In genomic region chr5:33278950-33279349, GRCm38 (mm10) we compare ENCODE assay signal across 9 mouse cellular contexts. TPM values are rescaled to one million over a fixed set of nuclear protein-coding genes. Genes with fewer than 3 reads are reported as not detected.
DNase-seq lines count a peak whose midpoint lies in the region; ATAC-seq and TF ChIP-seq lines count a peak whose summit lies in the region.
"Had no signal": no experiment of that assay in that cellular context is flagged by ENCODE, and none has a peak within 500 bp of the region (broad histone marks: within the 10 kb centered on the region; RNA-seq: fewer than 3 reads in every experiment).

No protein-coding gene starts in this region.

- H3K9me3 ChIP-seq in intestine, postnatal 0 days (ENCODE audit: control insufficient read depth) = no peaks in the 10 kb centered on the region
- H3K9me3 ChIP-seq in intestine, embryonic 15.5 days = no peaks in the 10 kb centered on the region
- no peaks in the 10 kb centered on the region for H3K9me3 ChIP-seq in embryonic facial prominence, embryonic 10.5 days
- H3K9me3 ChIP-seq: heart, embryonic 15.5 days; liver, embryonic 15.5 days had no signal

- WGBS in intestine, postnatal 0 days = 54% methylated on average over 5 of the region's 5 CpGs
- WGBS in intestine, embryonic 15.5 days = 54% methylated on average over 5 of the region's 5 CpGs
- 57% methylated on average over 5 of the region's 5 CpGs for WGBS in embryonic facial prominence, embryonic 10.5 days

- no peak overlapping the region for H3K9ac ChIP-seq in intestine, postnatal 0 days (ENCODE audit: low read depth, low read length)
- no peak overlapping the region for H3K9ac ChIP-seq in intestine, embryonic 15.5 days
- H3K9ac ChIP-seq: heart, embryonic 15.5 days; liver, embryonic 15.5 days had no signal

- TF ChIP-seq CTCF in intestine, postnatal 0 days (IDR thresholded peaks at IDR 0.05; ENCODE audit: low read depth) = peak; percentile 57

- H3K4me2 ChIP-seq in intestine, postnatal 0 days (replicated peaks; ENCODE audit: low read depth) = no peak overlapping the region
- H3K4me2 ChIP-seq in intestine, embryonic 15.5 days (replicated peaks) = no peak overlapping the region
- H3K4me2 ChIP-seq: heart, embryonic 15.5 days; liver, embryonic 15.5 days had no signal

- peak; percentile 15 for DNase-seq in right cerebral cortex, postnatal 4 days
- no peak for DNase-seq in right cerebral cortex, postnatal 36 days (ENCODE audit: low spot score in 2 of 2)
- peak; percentile 16 for DNase-seq in embryonic facial prominence, embryonic 10.5 days (ENCODE audit: low spot score)
- no peak for DNase-seq in spleen, adult 18-20 months
- DNase-seq in urinary bladder, postnatal 14 days (ENCODE audit: low spot score) = no peak

- no peak overlapping the region for H3K27ac ChIP-seq in intestine, postnatal 0 days (ENCODE audit: low read depth, low read length)
- H3K27ac ChIP-seq in intestine, embryonic 15.5 days = no peak overlapping the region
- H3K27ac ChIP-seq in embryonic facial prominence, embryonic 10.5 days (replicated peaks) = no peak overlapping the region
- H3K27ac ChIP-seq: heart, embryonic 15.5 days; liver, embryonic 15.5 days had no signal

- no peaks in the 10 kb centered on the region for H3K36me3 ChIP-seq in intestine, postnatal 0 days (ENCODE audit: control insufficient read depth, insufficient read depth)
- H3K36me3 ChIP-seq in intestine, embryonic 15.5 days = no peaks in the 10 kb centered on the region
- H3K36me3 ChIP-seq in embryonic facial prominence, embryonic 10.5 days (replicated peaks) = no peaks in the 10 kb centered on the region
- H3K36me3 ChIP-seq: heart, embryonic 15.5 days; liver, embryonic 15.5 days had no signal

- H3K27me3 ChIP-seq in intestine, postnatal 0 days (replicated peaks; ENCODE audit: control insufficient read depth, insufficient read depth, low read length) = no peaks in the 10 kb centered on the region
- H3K27me3 ChIP-seq in intestine, embryonic 15.5 days (replicated peaks) = no peaks in the 10 kb centered on the region
- H3K27me3 ChIP-seq in embryonic facial prominence, embryonic 10.5 days (replicated peaks; ENCODE audit: low read depth, poor library complexity, severe bottlenecking) = peaks cover 6% of the 10 kb centered on the region; the same call in 1 of the 2 replicates
- H3K27me3 ChIP-seq: heart, embryonic 15.5 days had no signal

- no peaks in the 10 kb centered on the region for H3K4me1 ChIP-seq in intestine, postnatal 0 days (replicated peaks; ENCODE audit: control insufficient read depth, insufficient read depth, low read length)
- H3K4me1 ChIP-seq in intestine, embryonic 15.5 days (replicated peaks) = peaks cover under 1% of the 10 kb centered on the region; the same call in 1 of the 2 replicates
- peaks cover 9% of the 10 kb centered on the region for H3K4me1 ChIP-seq in embryonic facial prominence, embryonic 10.5 days

- no peak overlapping the region for H3K4me3 ChIP-seq in intestine, postnatal 0 days (ENCODE audit: low read depth, low read length)
- no peak overlapping the region for H3K4me3 ChIP-seq in intestine, embryonic 15.5 days (replicated peaks)
- no peak overlapping the region for H3K4me3 ChIP-seq in embryonic facial prominence, embryonic 10.5 days
- H3K4me3 ChIP-seq: heart, embryonic 15.5 days; liver, embryonic 15.5 days had no signal

- ATAC-seq in intestine, postnatal 0 days = no peak
- no peak for ATAC-seq in intestine, embryonic 15.5 days

RNA-seq across cellular contexts. Expression of gene Ctbp1, which starts 4.2 kb away (rescaled TPM):
- 139 and 141 TPM in 2 replicates for polyA plus RNA-seq in intestine, postnatal 0 days (2015; fragmentation: Nextera tagmentation; extraction: Ambion mirVana)
- 275 and 293 TPM in 2 replicates for polyA plus RNA-seq in intestine, embryonic 15.5 days (2015; fragmentation: Nextera tagmentation; extraction: Ambion mirVana)
- polyA plus RNA-seq in embryonic facial prominence, embryonic 10.5 days (2016; fragmentation: Nextera tagmentation; extraction: Ambion mirVana) = 419 and 420 TPM in 2 replicates

RNA-seq across cellular contexts. Expression of gene Maea, which starts 56.4 kb away (rescaled TPM):
- polyA plus RNA-seq in intestine, postnatal 0 days (2015; fragmentation: Nextera tagmentation; extraction: Ambion mirVana) = 79.2 and 81.0 TPM in 2 replicates
- polyA plus RNA-seq in intestine, embryonic 15.5 days (2015; fragmentation: Nextera tagmentation; extraction: Ambion mirVana) = 126 and 128 TPM in 2 replicates
- polyA plus RNA-seq in embryonic facial prominence, embryonic 10.5 days (2016; fragmentation: Nextera tagmentation; extraction: Ambion mirVana) = 154 and 163 TPM in 2 replicates

Comparison
In these comparisons a context has a peak if more than half of its experiments do, and no peak if none do; other contexts are left out.
1. DNase-seq: peak in right cerebral cortex, postnatal 4 days (single experiment) and embryonic facial prominence, embryonic 10.5 days (single experiment); none in right cerebral cortex, postnatal 36 days (0 of 2), spleen, adult 18-20 months (0 of 2) and urinary bladder, postnatal 14 days (single experiment).